Mouse (Mus musculus) gastrocnemius, adult 18-20 months (tissue): ENCODE results near the gene Kcna5. TPM values are rescaled to one million over a fixed set of nuclear protein-coding genes. Genes with fewer than 3 reads are reported as not detected.

Source experiments
- total RNA-seq, 2 experiments: library from RNA; stranded (reverse); gene quantifications; 2 replicates each; pipeline ENCODE4 v1.2.3; 2021

Kcna5 gene
- total RNA-seq, 2 experiments from 2014 or later = 4.0 to 5.9 TPM

Other genes with a start within 250 kb of the Kcna5 start
- gene Kcna1, start 111.0 kb upstream of the Kcna5 start, total RNA-seq = 1 to 10 TPM; 1.9 to 2.0 TPM
- under 1 TPM; 0.37 to 0.38 TPM for gene Kcna6, start 205.3 kb upstream of the Kcna5 start, total RNA-seq